Mouse (Mus musculus): ENCODE data around the gene Hnrnpab.

Gene Hnrnpab

GRCm38 (mm10) chr11:51605602-51606446, 823 bp downstream of the Hnrnpab start:
- peak; percentile 82 to 85 for DNase-seq (ENCODE audit: low spot score in 2 of 2)

- DNase-seq (ENCODE audit: low spot score in 2 of 2): no peak
These were observed 4.4 kb downstream of the Hnrnpab start for GRCm38 (mm10) chr11:51602253-51602652.

- no peak for DNase-seq (ENCODE audit: low spot score in 2 of 2)
These were observed 9.1 kb downstream of the Hnrnpab start for GRCm38 (mm10) chr11:51597553-51597952.

GRCm38 (mm10) chr11:51595459-51596083, 11.1 kb downstream of the Hnrnpab start:
- DNase-seq (ENCODE audit: low spot score in 2 of 2): no peak

- DNase-seq (ENCODE audit: low spot score in 2 of 2): no peak
These were observed 11.8 kb downstream of the Hnrnpab start for GRCm38 (mm10) chr11:51594715-51595350.

- no peak for DNase-seq (ENCODE audit: low spot score in 2 of 2)
These were observed 12.8 kb downstream of the Hnrnpab start for GRCm38 (mm10) chr11:51593849-51594248.

GRCm38 (mm10) chr11:51593368-51593767, 13.3 kb downstream of the Hnrnpab start:
- DNase-seq (ENCODE audit: low spot score in 2 of 2): no peak

- no peak for DNase-seq (ENCODE audit: low spot score in 2 of 2)
These were observed 14.7 kb downstream of the Hnrnpab start for GRCm38 (mm10) chr11:51591915-51592314.

GRCm38 (mm10) chr11:51591168-51591567, 15.5 kb downstream of the Hnrnpab start:
- no peak for DNase-seq (ENCODE audit: low spot score in 2 of 2)

- DNase-seq (ENCODE audit: low spot score in 2 of 2): no peak
These were observed 16.6 kb downstream of the Hnrnpab start for GRCm38 (mm10) chr11:51590002-51590401.

GRCm38 (mm10) chr11:51588833-51589232, 17.8 kb downstream of the Hnrnpab start:
- no peak for DNase-seq (ENCODE audit: low spot score in 2 of 2)

- DNase-seq (ENCODE audit: low spot score in 2 of 2): no peak
These were observed 19.6 kb downstream of the Hnrnpab start for GRCm38 (mm10) chr11:51587059-51587458.

- DNase-seq (ENCODE audit: low spot score in 2 of 2): no peak
These were observed 20.2 kb downstream of the Hnrnpab start for GRCm38 (mm10) chr11:51586411-51586810.

GRCm38 (mm10) chr11:51585608-51586252, 20.9 kb downstream of the Hnrnpab start:
- DNase-seq (ENCODE audit: low spot score in 2 of 2): no peak

GRCm38 (mm10) chr11:51584431-51585248, 22.0 kb downstream of the Hnrnpab start, which contains the start of gene Phykpl:
Gene Phykpl, plus strand, starts transcription at chr11:51584757.
- peak; percentile 87 to 93 for DNase-seq (ENCODE audit: low spot score in 2 of 2)

GRCm38 (mm10) chr11:51584057-51584430, 22.6 kb downstream of the Hnrnpab start:
- DNase-seq (ENCODE audit: low spot score in 2 of 2): no peak

GRCm38 (mm10) chr11:51582713-51583112, 23.9 kb downstream of the Hnrnpab start:
- peak; percentile 40 to 63 for DNase-seq (ENCODE audit: low spot score in 2 of 2)

- peak in 1 of 2 experiments; percentile 33 for DNase-seq (ENCODE audit: low spot score in 2 of 2)
These were observed 27.6 kb downstream of the Hnrnpab start for GRCm38 (mm10) chr11:51579024-51579423.

- peak; percentile 39 to 56 for DNase-seq (ENCODE audit: low spot score in 2 of 2)
These were observed 29.1 kb downstream of the Hnrnpab start for GRCm38 (mm10) chr11:51577587-51577986.

GRCm38 (mm10) chr11:51576454-51576853, 30.2 kb downstream of the Hnrnpab start:
- DNase-seq (ENCODE audit: low spot score in 2 of 2): no peak

GRCm38 (mm10) chr11:51568801-51569200, 37.8 kb downstream of the Hnrnpab start:
- no peak for DNase-seq (ENCODE audit: low spot score in 2 of 2)
